31 mouse cellular contexts compared by ENCODE assay signal in the genomic region with DNA sequence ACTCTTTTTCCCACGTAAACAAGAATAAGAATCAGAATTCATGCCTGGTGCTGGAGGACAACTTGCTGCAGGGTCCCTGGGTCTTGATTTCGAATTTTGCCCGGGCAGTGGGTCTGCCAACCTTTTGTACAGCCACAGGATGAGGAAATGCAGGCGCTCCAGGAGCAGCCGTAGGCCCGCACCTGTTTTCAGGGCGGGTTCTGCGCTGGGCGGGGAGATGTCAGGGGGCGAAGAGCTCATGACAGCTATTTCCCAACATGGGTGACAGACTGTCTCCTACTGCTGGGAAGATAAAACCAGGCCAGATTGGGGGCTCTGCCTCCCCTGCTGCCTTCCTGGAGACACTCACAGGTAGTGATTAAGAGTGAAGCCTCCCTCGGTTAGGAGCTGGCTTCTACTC. TPM values are rescaled to one million over a fixed set of nuclear protein-coding genes. Genes with fewer than 3 reads are reported as not detected.
A peak's percentile ranks its signal among the peaks of the same experiment; 100 is the strongest.
DNase-seq lines count a peak whose midpoint lies in the region; ATAC-seq and TF ChIP-seq lines count a peak whose summit lies in the region.
"Had no signal": no experiment of that assay in that cellular context is flagged by ENCODE, and none has a peak within 500 bp of the region (broad histone marks: within the 10 kb centered on the region; RNA-seq: fewer than 3 reads in every experiment).

No protein-coding gene starts in this region.

- H3K9me3 ChIP-seq in heart, embryonic 11.5 days (replicated peaks; ENCODE audit: control insufficient read depth, low read length), result 0 out of 2 replicates have a peak, but pooled peaks cover 2% of the 10 kb centered on the region
- H3K9me3 ChIP-seq: embryonic facial prominence, embryonic 10.5 days; forebrain, embryonic 12.5 days; forebrain, embryonic 15.5 days; G1E; heart, embryonic 12.5 days; heart, embryonic 15.5 days; hindbrain, embryonic 13.5 days had no signal

- peak; percentile 81 for DNase-seq in heart, adult 11 months
- no peak for DNase-seq in testis, postnatal 10 days (ENCODE audit: low spot score)
- peak; percentile 52 for DNase-seq in ZHBTc4 (ENCODE audit: low read depth, low spot score)
- no peak for DNase-seq in thymus, postnatal 25 days
- DNase-seq: adrenal gland, adult 2 months; adrenal gland, postnatal 14 days; cerebellum, adult 11 months; cerebellum, adult 8-10 months; cerebellum, postnatal 10 days; cerebellum, postnatal 36 days; embryo, embryonic 11 days; gastrocnemius, postnatal 10 days; gastrocnemius, postnatal 36 days; heart, postnatal 10 days; heart, postnatal 36 days had no signal

- TF ChIP-seq CTCF in testis, adult 2 months (IDR thresholded peaks at IDR 0.05; ENCODE audit: control insufficient read depth, insufficient read depth, insufficient replicate concordance, low read depth, low read length), result no peak

- H3K27me3 ChIP-seq in heart, embryonic 11.5 days (ENCODE audit: control insufficient read depth, insufficient read depth, low read length), result peaks cover 16% of the 10 kb centered on the region
- no peaks in the 10 kb centered on the region for H3K27me3 ChIP-seq in testis, adult 2 months (ENCODE audit: control insufficient read depth, insufficient read depth, low read length)

- H3K4me3 ChIP-seq in heart, embryonic 11.5 days (ENCODE audit: low read depth, low read length), result no peak overlapping the region
- peak overlapping the region; percentile 22 for H3K4me3 ChIP-seq in testis, adult 2 months (ENCODE audit: control insufficient read depth, low read depth, low read length)
- H3K4me3 ChIP-seq: embryonic facial prominence, embryonic 10.5 days; embryonic facial prominence, embryonic 13.5 days; erythroblast, embryonic 14.5 days; forebrain, embryonic 12.5 days; forebrain, embryonic 15.5 days; heart, embryonic 12.5 days; heart, embryonic 15.5 days; hindbrain, embryonic 10.5 days; hindbrain, embryonic 13.5 days had no signal

- no peak for ATAC-seq in heart, embryonic 11.5 days (replicated peaks; ENCODE audit: insufficient number of reproducible peaks, low FRiP score, low TSS enrichment)
- ATAC-seq: forebrain, embryonic 15.5 days; hindbrain, embryonic 16.5 days; intestine, embryonic 16.5 days; Patski had no signal

- H3K4me1 ChIP-seq in heart, embryonic 11.5 days (ENCODE audit: control insufficient read depth, insufficient read depth, low read length), result no peaks in the 10 kb centered on the region
- H3K4me1 ChIP-seq in testis, adult 2 months (ENCODE audit: control insufficient read depth, insufficient read depth, low read length), result no peaks in the 10 kb centered on the region; the same call in 1 of the 2 replicates
- H3K4me1 ChIP-seq: embryonic facial prominence, embryonic 10.5 days; embryonic facial prominence, embryonic 13.5 days; forebrain, embryonic 12.5 days; forebrain, embryonic 15.5 days; heart, embryonic 12.5 days; heart, embryonic 15.5 days; hindbrain, embryonic 13.5 days had no signal

- no peak overlapping the region for H3K9ac ChIP-seq in heart, embryonic 11.5 days (ENCODE audit: low read depth, low read length)
- H3K9ac ChIP-seq: embryonic facial prominence, embryonic 13.5 days; forebrain, embryonic 12.5 days; forebrain, embryonic 15.5 days; heart, embryonic 12.5 days; heart, embryonic 15.5 days; hindbrain, embryonic 13.5 days had no signal

- H3K4me2 ChIP-seq in heart, embryonic 11.5 days, result no peak overlapping the region
- H3K4me2 ChIP-seq: embryonic facial prominence, embryonic 13.5 days; forebrain, embryonic 12.5 days; forebrain, embryonic 15.5 days; heart, embryonic 12.5 days; heart, embryonic 15.5 days; hindbrain, embryonic 13.5 days had no signal

- H3K27ac ChIP-seq in heart, embryonic 11.5 days (ENCODE audit: low read depth, low read length), result no peak overlapping the region
- H3K27ac ChIP-seq in testis, adult 2 months (ENCODE audit: control insufficient read depth, insufficient read depth, low read depth, low read length), result no peak overlapping the region
- H3K27ac ChIP-seq: embryonic facial prominence, embryonic 10.5 days; embryonic facial prominence, embryonic 13.5 days; forebrain, embryonic 12.5 days; forebrain, embryonic 15.5 days; heart, embryonic 15.5 days; hindbrain, embryonic 10.5 days; hindbrain, embryonic 13.5 days had no signal

- WGBS in heart, embryonic 11.5 days (ENCODE audit: insufficient replicate concordance), result 21% methylated on average over 11 of the region's 11 CpGs

- no peaks in the 10 kb centered on the region for H3K36me3 ChIP-seq in heart, embryonic 11.5 days (ENCODE audit: control insufficient read depth, insufficient read depth, low read length)
- no peaks in the 10 kb centered on the region for H3K36me3 ChIP-seq in testis, adult 2 months (ENCODE audit: control insufficient read depth, insufficient read depth, low read length)
- H3K36me3 ChIP-seq: embryonic facial prominence, embryonic 10.5 days; embryonic facial prominence, embryonic 13.5 days; forebrain, embryonic 12.5 days; forebrain, embryonic 15.5 days; G1E; heart, embryonic 12.5 days; heart, embryonic 15.5 days; hindbrain, embryonic 10.5 days; hindbrain, embryonic 13.5 days had no signal

- TF ChIP-seq POLR2A in testis, adult 2 months (IDR thresholded peaks at IDR 0.05; ENCODE audit: control insufficient read depth, low read depth, low read length), result no peak

RNA-seq across cellular contexts. Expression of gene Gm15517, which starts 12.8 kb away (rescaled TPM):
- not detected in 2 replicates for polyA plus RNA-seq in heart, embryonic 11.5 days (2014; fragmentation: Nextera tagmentation; extraction: Ambion mirVana)
- 3,148 and 3,520 TPM in 2 replicates for polyA plus RNA-seq in testis, adult 2 months (2012; rRNA removed)
- polyA plus RNA-seq: adrenal gland, adult 2 months; cortical plate, adult 2 months; embryonic facial prominence, embryonic 10.5 days; embryonic facial prominence, embryonic 13.5 days; erythroblast, embryonic 14.5 days; forebrain, embryonic 12.5 days; forebrain, embryonic 15.5 days; G1E; heart, embryonic 12.5 days; heart, embryonic 15.5 days; hindbrain, embryonic 10.5 days; hindbrain, embryonic 13.5 days; hindbrain, embryonic 16.5 days; intestine, embryonic 16.5 days; Patski had no signal

RNA-seq across cellular contexts. Expression of gene Acp4, which starts 16.9 kb away (rescaled TPM):
- polyA plus RNA-seq in heart, embryonic 11.5 days (2014; fragmentation: Nextera tagmentation; extraction: Ambion mirVana), result not detected in 2 replicates
- polyA plus RNA-seq in testis, adult 2 months (2012; rRNA removed), result 29.1 and 29.8 TPM in 2 replicates
- polyA plus RNA-seq: adrenal gland, adult 2 months; cortical plate, adult 2 months; embryonic facial prominence, embryonic 10.5 days; erythroblast, embryonic 14.5 days; forebrain, embryonic 15.5 days; G1E; heart, embryonic 12.5 days; heart, embryonic 15.5 days; hindbrain, embryonic 16.5 days; intestine, embryonic 16.5 days; Patski had no signal

RNA-seq across cellular contexts. Expression of gene 2410002F23Rik, which starts 27.6 kb away (rescaled TPM):
- polyA plus RNA-seq in heart, embryonic 11.5 days (2014; fragmentation: Nextera tagmentation; extraction: Ambion mirVana), result 61.5 and 76.0 TPM in 2 replicates
- polyA plus RNA-seq in testis, adult 2 months (2012; rRNA removed), result 53.2 and 55.4 TPM in 2 replicates

RNA-seq across cellular contexts. Expression of gene 1700028J19Rik, which starts 27.6 kb away (rescaled TPM):
- polyA plus RNA-seq in heart, embryonic 11.5 days (2014; fragmentation: Nextera tagmentation; extraction: Ambion mirVana), result 0.68 and 1.7 TPM in 2 replicates
- 1,462 and 1,528 TPM in 2 replicates for polyA plus RNA-seq in testis, adult 2 months (2012; rRNA removed)
- polyA plus RNA-seq: erythroblast, embryonic 14.5 days had no signal

RNA-seq across cellular contexts. Expression of gene Clec11a, which starts 32.6 kb away (rescaled TPM):
- polyA plus RNA-seq in heart, embryonic 11.5 days (2014; fragmentation: Nextera tagmentation; extraction: Ambion mirVana), result 0.65 and 0.84 TPM in 2 replicates
- polyA plus RNA-seq in testis, adult 2 months (2012; rRNA removed), result 1.7 and 3.1 TPM in 2 replicates

Comparison
In these comparisons a context has a peak if more than half of its experiments do, and no peak if none do; other contexts are left out.
1. DNase-seq: peak in heart, adult 11 months (single experiment) and ZHBTc4 (single experiment); none in testis, postnatal 10 days (single experiment) and thymus, postnatal 25 days (single experiment).
2. RNA of gene Gm15517, which starts 12.8 kb away (polyA plus RNA-seq): 3,148 to 3,520 TPM in testis, adult 2 months; not detected in heart, embryonic 11.5 days; every median in the first group is over 1,000 times any median in the second.
3. RNA of gene Acp4, which starts 16.9 kb away (polyA plus RNA-seq): 29.1 to 29.8 TPM in testis, adult 2 months; not detected in heart, embryonic 11.5 days; every median in the first group is over 10 times any median in the second.